Mouse (Mus musculus) embryonic facial prominence, embryonic 15.5 days (tissue): Measurements from ENCODE around the gene Trim31. TPM values are rescaled to one million over a fixed set of nuclear protein-coding genes. Genes with fewer than 3 reads are reported as not detected.

Experiments used
- polyA plus RNA-seq: library from polyadenylated mRNA; unstranded; fragments of >200 nt; fragmentation: Nextera tagmentation; extraction: Ambion mirVana; gene quantifications from 2 replicates; pipeline ENCODE4 v1.2.1, GENCODE M21; 2015

Gene Trim31
- polyA plus RNA-seq, 1 experiment from 2014 or later, result not detected

Other genes starting within 250 kb of the Trim31 start
- gene H2-M1, start 225.9 kb upstream of the Trim31 start, polyA plus RNA-seq, result not detected in 2 replicates
- gene H2-M10.5, start 125.2 kb upstream of the Trim31 start, polyA plus RNA-seq, result not detected in 2 replicates
- gene H2-M10.6, start 85.9 kb upstream of the Trim31 start, polyA plus RNA-seq, result not detected in 2 replicates
- gene Trim26, start 61.0 kb upstream of the Trim31 start, polyA plus RNA-seq, result 43.3 and 45.3 TPM in 2 replicates
- 0.15 and 0.17 TPM in 2 replicates for gene Trim15, start 30.9 kb upstream of the Trim31 start, polyA plus RNA-seq
- gene Trim10, start 28.5 kb upstream of the Trim31 start, polyA plus RNA-seq, result 1.7 and 2.3 TPM in 2 replicates
- not detected in 2 replicates for gene Trim40, start 8.0 kb upstream of the Trim31 start, polyA plus RNA-seq
- gene Rnf39, start 44.8 kb downstream of the Trim31 start, polyA plus RNA-seq, result 7.5 and 9.4 TPM in 2 replicates
- gene Ppp1r11, start 53.6 kb downstream of the Trim31 start, polyA plus RNA-seq, result 106 and 111 TPM in 2 replicates
- 94.7 and 98.6 TPM in 2 replicates for gene Znrd1, start 60.4 kb downstream of the Trim31 start, polyA plus RNA-seq
- 5.7 and 5.9 TPM in 2 replicates for gene Znrd1as, start 60.5 kb downstream of the Trim31 start, polyA plus RNA-seq
- gene 2410137M14Rik, start 83.1 kb downstream of the Trim31 start, polyA plus RNA-seq, result not detected in 2 replicates
- gene H2-M5, start 91.4 kb downstream of the Trim31 start, polyA plus RNA-seq, result 0.67 and 0.95 TPM in 2 replicates
- gene Zfp57, start 103.0 kb downstream of the Trim31 start, polyA plus RNA-seq, result 52.2 and 62.2 TPM in 2 replicates
- gene Mog, start 125.3 kb downstream of the Trim31 start, polyA plus RNA-seq, result 0.09 TPM in 1 of 2 replicates, not detected in the other
- 11.5 and 15.0 TPM in 2 replicates for gene Gabbr1, start 147.8 kb downstream of the Trim31 start, polyA plus RNA-seq
- 0.07 TPM in 1 of 2 replicates, not detected in the other for gene Olfr90, start 190.4 kb downstream of the Trim31 start, polyA plus RNA-seq
- not detected in 2 replicates for gene Olfr91, start 200.2 kb downstream of the Trim31 start, polyA plus RNA-seq
- gene Olfr92, start 222.0 kb downstream of the Trim31 start, polyA plus RNA-seq, result not detected in 2 replicates